Mouse (Mus musculus) induced T-regulatory cell, adult 2 months (primary cell): ENCODE data around the gene Nmnat2.

Experiments
- DNase-seq: peaks from one replicate; pipeline ENCODE4 v3.0.0-alpha.2; 2012; ENCODE audit warnings: low read depth

Gene Nmnat2

GRCm38 (mm10) chr1:152954821-152955523, at the start of gene Nmnat2:
Nmnat2 (plus strand) TSS chr1:152954993.
- no peak for DNase-seq

- DNase-seq: no peak
These were observed 41.0 kb upstream of the Nmnat2 start for GRCm38 (mm10) chr1:152913483-152914460.

GRCm38 (mm10) chr1:152915766-152916165, 39.0 kb upstream of the Nmnat2 start:
- no peak for DNase-seq

GRCm38 (mm10) chr1:152916936-152917335, 37.9 kb upstream of the Nmnat2 start:
- DNase-seq: no peak

- DNase-seq: no peak
These were observed 37.2 kb upstream of the Nmnat2 start for GRCm38 (mm10) chr1:152917626-152918025.

GRCm38 (mm10) chr1:152921786-152922185, 33.0 kb upstream of the Nmnat2 start:
- no peak for DNase-seq

GRCm38 (mm10) chr1:152933962-152934361, 20.8 kb upstream of the Nmnat2 start:
- DNase-seq: no peak

GRCm38 (mm10) chr1:152935476-152935875, 19.3 kb upstream of the Nmnat2 start:
- no peak for DNase-seq

- DNase-seq: no peak
These were observed 18.4 kb upstream of the Nmnat2 start for GRCm38 (mm10) chr1:152936365-152936764.

GRCm38 (mm10) chr1:152942977-152943376, 11.8 kb upstream of the Nmnat2 start:
- DNase-seq: no peak

- DNase-seq: no peak
These were observed 626 bp upstream of the Nmnat2 start for GRCm38 (mm10) chr1:152954167-152954566.

GRCm38 (mm10) chr1:152955564-152956211, 895 bp downstream of the Nmnat2 start:
- DNase-seq: no peak

- DNase-seq: peak; percentile 24
These were observed 1.4 kb downstream of the Nmnat2 start for GRCm38 (mm10) chr1:152956221-152956620.

GRCm38 (mm10) chr1:152964344-152964743, 9.6 kb downstream of the Nmnat2 start:
- no peak for DNase-seq

GRCm38 (mm10) chr1:152966222-152966621, 11.4 kb downstream of the Nmnat2 start:
- DNase-seq: no peak

GRCm38 (mm10) chr1:152966686-152967085, 11.9 kb downstream of the Nmnat2 start:
- no peak for DNase-seq

- DNase-seq: no peak
These were observed 14.3 kb downstream of the Nmnat2 start for GRCm38 (mm10) chr1:152969081-152969480.

GRCm38 (mm10) chr1:152972957-152973356, 18.2 kb downstream of the Nmnat2 start:
- no peak for DNase-seq

GRCm38 (mm10) chr1:152973421-152973820, 18.6 kb downstream of the Nmnat2 start:
- DNase-seq: no peak

GRCm38 (mm10) chr1:152973861-152974260, 19.1 kb downstream of the Nmnat2 start:
- no peak for DNase-seq

GRCm38 (mm10) chr1:152975144-152975543, 20.4 kb downstream of the Nmnat2 start:
- DNase-seq: no peak

GRCm38 (mm10) chr1:152978700-152979099, 23.9 kb downstream of the Nmnat2 start:
- no peak for DNase-seq
